11 mouse cellular contexts compared by ENCODE assay signal in the genomic region with DNA sequence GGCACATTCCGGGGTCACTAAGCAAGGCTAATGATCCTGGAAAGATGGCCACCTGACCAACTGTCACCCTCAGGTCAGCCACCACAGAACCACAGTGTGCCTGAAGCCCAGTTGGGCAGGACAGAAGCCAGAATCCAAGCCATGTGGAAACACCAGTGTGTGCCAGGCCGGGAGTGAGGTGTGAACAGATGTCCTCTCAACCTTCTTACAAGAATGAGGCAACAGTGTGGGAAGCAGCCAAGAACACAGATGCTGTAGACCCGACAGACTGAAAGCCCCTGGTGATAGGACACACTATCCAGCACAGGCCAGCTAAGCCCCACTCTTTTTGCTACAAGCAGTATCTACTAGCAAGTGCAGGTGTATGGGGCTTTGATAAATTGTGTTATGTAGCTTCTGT. TPM values are rescaled to one million over a fixed set of nuclear protein-coding genes. Genes with fewer than 3 reads are reported as not detected.
A peak's percentile ranks its signal among the peaks of the same experiment; 100 is the strongest.
DNase-seq lines count a peak whose midpoint lies in the region; ATAC-seq lines count a peak whose summit lies in the region.
"Had no signal": no experiment of that assay in that cellular context is flagged by ENCODE, and none has a peak within 500 bp of the region (broad histone marks: within the 10 kb centered on the region; RNA-seq: fewer than 3 reads in every experiment).

No protein-coding gene starts in this region.

- no peaks in the 10 kb centered on the region for H3K4me1 ChIP-seq in limb, embryonic 10.5 days
- H3K4me1 ChIP-seq: intestine, embryonic 15.5 days had no signal

- ATAC-seq in erythroblast, adult 5-6 weeks (replicated peaks; ENCODE audit: low FRiP score, poor library complexity, severe bottlenecking): no peak
- ATAC-seq: intestine, embryonic 15.5 days had no signal

- no peak overlapping the region for H3K27ac ChIP-seq in limb, embryonic 10.5 days
- H3K27ac ChIP-seq: intestine, embryonic 15.5 days had no signal

- WGBS in limb, embryonic 10.5 days: 88% methylated on average over 3 of the region's 3 CpGs

- peaks cover 20% of the 10 kb centered on the region; the same call in 1 of the 2 replicates for H3K36me3 ChIP-seq in limb, embryonic 10.5 days

- H3K4me3 ChIP-seq in limb, embryonic 10.5 days: no peak overlapping the region
- H3K4me3 ChIP-seq: intestine, embryonic 15.5 days had no signal

- H3K27me3 ChIP-seq in limb, embryonic 10.5 days (ENCODE audit: low read depth, poor library complexity, severe bottlenecking): no peaks in the 10 kb centered on the region
- H3K27me3 ChIP-seq: intestine, embryonic 15.5 days had no signal

- no peaks in the 10 kb centered on the region for H3K9me3 ChIP-seq in limb, embryonic 10.5 days (replicated peaks)
- H3K9me3 ChIP-seq: intestine, embryonic 15.5 days had no signal

- DNase-seq in gastrocnemius, adult 18-20 months (ENCODE audit: low spot score): peak; percentile 83
- no peak for DNase-seq in gastrocnemius, postnatal 10 days
- peak; percentile 52 to 70 for DNase-seq in right cerebral cortex, postnatal 10 days (ENCODE audit: low spot score in 2 of 2)
- no peak for DNase-seq in right cerebral cortex, postnatal 25 days
- peak; percentile 61 to 81 for DNase-seq in heart, adult 9 months (ENCODE audit: low spot score in 2 of 2)
- peak; percentile 73 for DNase-seq in skeletal muscle tissue, adult 2 months (ENCODE audit: low read depth, low spot score)
- no peak for DNase-seq in limb, embryonic 10.5 days (ENCODE audit: low spot score)
- DNase-seq: lung, embryonic 14.5 days; thymus, postnatal 4 days had no signal

RNA-seq across cellular contexts. Expression of gene Chga, which starts 30.6 kb away (rescaled TPM):
- total RNA-seq in gastrocnemius, adult 18-20 months (2021): not detected
- total RNA-seq in gastrocnemius, postnatal 10 days (2021): under 1 TPM; 0.21 to 0.36 TPM
- total RNA-seq in erythroblast, adult 5-6 weeks (2015; ENCODE audit: low replicate concordance): not detected in 2 replicates
- not detected in 2 replicates for total RNA-seq in erythroblast, adult 5-6 weeks (2017; ENCODE audit: low replicate concordance)
- polyA plus RNA-seq in limb, embryonic 10.5 days (2016; fragmentation: Nextera tagmentation; extraction: Ambion mirVana): 0.15 and 0.23 TPM in 2 replicates

Comparison
In these comparisons a context has a peak if more than half of its experiments do, and no peak if none do; other contexts are left out.
1. DNase-seq: peak in gastrocnemius, adult 18-20 months (single experiment), right cerebral cortex, postnatal 10 days (2 of 2), heart, adult 9 months (2 of 2) and skeletal muscle tissue, adult 2 months (single experiment); none in gastrocnemius, postnatal 10 days (single experiment), right cerebral cortex, postnatal 25 days (single experiment) and limb, embryonic 10.5 days (single experiment).